Mouse (Mus musculus): Measurements from ENCODE around the gene Ppp1r12a.
A peak's percentile ranks its signal among the peaks of the same experiment; 100 is the strongest.

The Ppp1r12a gene

DNA sequence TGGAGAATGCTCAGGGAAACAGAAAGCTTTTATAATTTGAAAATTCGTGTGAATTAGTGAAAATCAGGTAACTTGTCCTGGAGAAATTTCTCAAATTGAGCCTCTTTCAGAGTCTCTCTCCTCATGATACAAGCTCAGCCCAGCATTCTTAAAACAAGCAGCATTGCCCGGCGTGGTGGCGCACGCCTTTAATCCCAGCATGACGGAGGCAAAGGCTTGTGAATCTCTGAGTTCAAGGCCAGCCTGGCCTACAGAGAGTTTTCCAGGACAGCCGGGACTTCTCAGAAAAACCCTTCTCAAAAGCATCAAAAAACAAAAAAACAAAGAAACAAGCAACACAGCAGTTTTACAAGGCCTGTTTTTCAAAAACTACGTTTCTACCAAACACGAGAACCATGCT is 16.3 kb upstream of the Ppp1r12a start:
- no peak for DNase-seq (ENCODE audit: low read depth, low spot score)
- Histone ChIP-seq H3K36me3 (ENCODE audit: control insufficient read depth, insufficient read depth, low read length, poor library complexity, severe bottlenecking) (no peaks in the 10 kb centered on the region), H3K27me3 (ENCODE audit: control insufficient read depth, insufficient read depth, low read length, poor library complexity, severe bottlenecking) (no peaks in the 10 kb centered on the region)

DNA sequence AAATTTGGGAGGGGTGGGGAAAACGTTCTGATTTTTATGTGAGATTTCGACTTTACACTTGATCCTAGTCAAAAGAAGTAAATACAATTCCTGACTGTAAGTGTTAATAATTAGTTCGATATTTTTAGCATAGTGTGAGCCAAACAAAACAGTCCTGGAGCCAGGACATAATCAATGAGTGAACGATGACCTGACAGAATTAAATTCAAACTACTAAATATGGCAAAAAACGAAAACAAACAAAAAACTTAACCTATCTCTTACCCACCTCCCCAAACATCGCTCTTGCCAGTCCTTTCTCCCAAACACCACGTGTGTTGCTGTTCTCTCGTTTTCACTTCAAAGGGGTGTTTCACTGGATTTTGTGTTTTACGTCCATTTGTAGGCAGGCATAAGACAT is 15.0 kb upstream of the Ppp1r12a start:
- DNase-seq (ENCODE audit: low read depth, low spot score) = no peak
- H3K27me3 ChIP-seq (ENCODE audit: control insufficient read depth, insufficient read depth, low read length, poor library complexity, severe bottlenecking) = no peaks in the 10 kb centered on the region
- H3K36me3 ChIP-seq (ENCODE audit: control insufficient read depth, insufficient read depth, low read length, poor library complexity, severe bottlenecking) = no peaks in the 10 kb centered on the region

DNA sequence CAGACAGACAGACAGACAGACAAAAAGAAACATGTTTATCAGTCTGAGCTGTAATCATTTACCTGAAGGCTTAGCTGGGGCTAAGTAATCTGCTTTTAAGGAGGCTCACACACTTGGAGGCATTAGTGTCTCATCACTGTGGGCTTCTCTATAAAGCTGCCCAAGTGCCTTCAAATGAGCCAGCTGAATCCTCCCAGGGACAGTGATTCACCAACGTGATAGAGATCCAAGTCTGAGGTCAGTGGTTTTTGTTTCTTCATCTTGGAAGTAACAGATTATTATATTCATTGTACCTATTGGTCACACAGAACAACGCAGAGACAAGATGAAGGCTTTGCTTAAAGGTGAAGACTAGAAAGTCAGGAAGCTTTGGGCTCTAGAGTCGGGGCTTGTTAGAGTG is 8.7 kb upstream of the Ppp1r12a start:
- no peaks in the 10 kb centered on the region for H3K36me3 ChIP-seq (ENCODE audit: control insufficient read depth, insufficient read depth, low read length, poor library complexity, severe bottlenecking)
- no peaks in the 10 kb centered on the region for H3K27me3 ChIP-seq (ENCODE audit: control insufficient read depth, insufficient read depth, low read length, poor library complexity, severe bottlenecking)
- DNase-seq (ENCODE audit: low read depth, low spot score) = no peak

DNA sequence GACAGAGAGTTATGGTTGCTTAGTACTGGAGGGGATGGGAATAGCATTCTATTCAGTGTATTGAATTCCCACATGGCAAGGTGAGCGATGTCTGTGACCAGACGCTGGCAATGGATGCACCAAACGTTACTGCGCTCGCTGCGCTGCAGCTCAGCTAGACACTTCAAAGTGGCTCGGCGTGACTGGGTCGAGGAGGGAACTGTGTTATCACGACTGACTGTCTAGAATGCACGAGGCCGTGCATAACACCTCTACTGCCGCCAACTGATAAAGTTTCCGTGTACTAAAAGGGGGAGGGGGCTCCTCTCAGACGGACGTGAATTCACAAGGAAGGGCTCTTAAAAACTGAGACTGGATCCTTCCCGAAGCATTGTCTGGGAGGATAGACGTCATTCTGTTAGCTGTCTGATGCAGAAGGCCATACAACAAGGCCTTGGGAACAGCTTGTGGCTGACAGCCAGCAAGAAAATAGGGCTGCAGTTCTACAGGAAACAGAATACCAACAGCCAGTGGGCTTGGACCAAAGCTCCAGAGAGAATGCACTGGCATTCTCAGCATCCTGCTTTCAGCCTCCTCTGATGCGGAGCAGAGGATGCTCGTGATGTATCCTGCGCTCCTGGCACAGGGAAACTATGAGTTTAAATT is 6.8 kb upstream of the Ppp1r12a start:
- DNase-seq (ENCODE audit: low read depth, low spot score) = no peak
- H3K27me3 ChIP-seq (ENCODE audit: control insufficient read depth, insufficient read depth, low read length, poor library complexity, severe bottlenecking) = no peaks in the 10 kb centered on the region
- H3K36me3 ChIP-seq (ENCODE audit: control insufficient read depth, insufficient read depth, low read length, poor library complexity, severe bottlenecking) = no peaks in the 10 kb centered on the region

DNA sequence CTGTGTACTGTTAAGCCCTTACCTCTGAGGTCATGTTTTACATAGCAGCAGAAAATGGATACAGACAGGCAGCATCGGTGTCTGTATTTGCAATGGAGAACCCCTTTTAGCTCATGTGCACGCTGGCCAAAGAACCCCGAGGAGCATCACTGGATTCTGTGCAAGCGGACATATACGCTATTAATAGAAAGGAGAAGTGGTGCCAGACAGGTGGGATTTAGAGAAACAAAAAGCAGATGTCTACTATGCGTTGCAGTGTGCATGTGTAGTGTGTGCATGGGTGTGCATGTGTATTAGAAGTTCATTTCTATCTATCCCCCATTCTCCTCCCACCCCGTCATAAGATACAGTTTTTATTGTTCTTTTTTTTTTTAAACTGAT is 6.3 kb upstream of the Ppp1r12a start:
- peak; percentile 67 for DNase-seq (ENCODE audit: low read depth, low spot score)
- Histone ChIP-seq H3K27me3 (ENCODE audit: control insufficient read depth, insufficient read depth, low read length, poor library complexity, severe bottlenecking) (no peaks in the 10 kb centered on the region), H3K36me3 (ENCODE audit: control insufficient read depth, insufficient read depth, low read length, poor library complexity, severe bottlenecking) (no peaks in the 10 kb centered on the region)

DNA sequence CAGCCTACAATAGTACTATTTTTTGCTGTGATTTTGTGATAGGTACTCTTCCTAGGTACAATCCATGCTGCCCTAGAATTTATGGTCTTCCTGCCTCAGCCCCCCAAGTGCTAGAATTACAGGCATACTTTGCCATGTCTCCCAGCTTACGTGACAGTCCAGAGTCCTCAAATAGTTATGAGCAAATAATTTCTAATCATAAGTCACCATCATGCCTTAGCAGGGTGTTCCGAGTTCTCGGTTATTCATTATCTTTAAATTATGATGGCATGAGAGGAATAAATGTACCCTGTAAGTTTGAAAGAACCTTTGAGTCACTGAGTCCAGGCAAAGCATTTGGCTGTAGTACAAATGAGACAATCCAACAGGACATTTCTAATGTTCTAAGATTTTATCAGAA is 5.9 kb upstream of the Ppp1r12a start:
- H3K36me3 ChIP-seq (ENCODE audit: control insufficient read depth, insufficient read depth, low read length, poor library complexity, severe bottlenecking) = no peaks in the 10 kb centered on the region
- no peaks in the 10 kb centered on the region for H3K27me3 ChIP-seq (ENCODE audit: control insufficient read depth, insufficient read depth, low read length, poor library complexity, severe bottlenecking)
- DNase-seq (ENCODE audit: low read depth, low spot score) = no peak

DNA sequence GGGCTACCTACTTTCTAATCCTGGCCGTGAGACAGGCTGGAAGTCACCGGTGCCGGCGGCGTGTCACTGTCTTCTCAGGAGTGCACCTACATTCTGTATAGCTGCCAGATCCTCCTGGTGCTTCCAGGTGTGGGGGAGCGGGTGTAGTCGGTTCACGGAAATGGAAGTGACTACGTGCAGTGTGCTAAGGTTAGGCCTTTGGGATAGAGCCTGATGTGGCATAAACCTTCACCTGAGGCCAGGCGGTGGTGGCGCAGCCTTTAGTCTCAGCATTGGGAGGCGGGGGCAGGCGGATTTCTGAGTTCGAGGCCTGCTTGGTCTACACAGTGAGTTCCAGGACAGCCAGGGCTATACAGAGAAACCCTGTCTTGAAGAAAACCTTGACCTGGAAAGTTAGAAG is 3.0 kb upstream of the Ppp1r12a start:
- H3K36me3 ChIP-seq (ENCODE audit: control insufficient read depth, insufficient read depth, low read length, poor library complexity, severe bottlenecking) = no peaks in the 10 kb centered on the region
- H3K27me3 ChIP-seq (ENCODE audit: control insufficient read depth, insufficient read depth, low read length, poor library complexity, severe bottlenecking) = no peaks in the 10 kb centered on the region
- no peak for DNase-seq (ENCODE audit: low read depth, low spot score)

DNA sequence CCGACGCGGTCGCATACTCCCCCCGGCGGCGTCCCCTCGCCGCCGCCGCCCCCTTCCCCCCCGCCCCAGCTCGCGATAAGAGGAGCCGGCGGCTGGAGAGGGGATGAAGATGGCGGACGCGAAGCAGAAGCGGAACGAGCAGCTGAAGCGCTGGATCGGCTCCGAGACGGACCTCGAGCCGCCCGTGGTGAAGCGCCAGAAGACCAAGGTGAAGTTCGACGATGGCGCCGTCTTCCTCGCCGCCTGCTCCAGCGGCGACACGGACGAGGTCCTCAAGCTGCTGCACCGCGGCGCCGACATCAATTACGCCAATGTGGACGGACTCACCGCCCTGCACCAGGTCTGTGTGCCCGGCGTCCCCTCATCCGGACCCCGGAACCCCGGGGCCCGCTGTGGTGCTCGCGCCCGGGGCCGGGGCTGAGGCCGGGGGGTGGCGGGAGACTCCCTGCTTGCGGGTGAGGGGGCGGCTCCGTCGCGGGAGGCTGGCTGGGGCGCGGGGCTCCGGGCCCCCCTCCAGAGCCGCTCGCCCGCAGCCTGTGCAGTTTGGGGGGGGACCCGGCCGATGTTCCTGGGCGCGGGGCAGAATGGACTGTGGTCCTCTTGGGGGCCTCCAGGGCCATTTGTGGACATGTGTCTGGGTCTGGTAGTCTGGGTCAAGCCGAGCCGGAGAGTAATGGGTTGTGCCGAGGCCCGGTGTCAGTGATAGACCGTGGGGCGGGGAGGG is 466 bp downstream of the Ppp1r12a start:
- Histone ChIP-seq H3K36me3 (ENCODE audit: control insufficient read depth, insufficient read depth, low read length, poor library complexity, severe bottlenecking) (no peaks in the 10 kb centered on the region), H3K27me3 (ENCODE audit: control insufficient read depth, insufficient read depth, low read length, poor library complexity, severe bottlenecking) (no peaks in the 10 kb centered on the region)
- DNase-seq (ENCODE audit: low read depth, low spot score) = no peak

DNA sequence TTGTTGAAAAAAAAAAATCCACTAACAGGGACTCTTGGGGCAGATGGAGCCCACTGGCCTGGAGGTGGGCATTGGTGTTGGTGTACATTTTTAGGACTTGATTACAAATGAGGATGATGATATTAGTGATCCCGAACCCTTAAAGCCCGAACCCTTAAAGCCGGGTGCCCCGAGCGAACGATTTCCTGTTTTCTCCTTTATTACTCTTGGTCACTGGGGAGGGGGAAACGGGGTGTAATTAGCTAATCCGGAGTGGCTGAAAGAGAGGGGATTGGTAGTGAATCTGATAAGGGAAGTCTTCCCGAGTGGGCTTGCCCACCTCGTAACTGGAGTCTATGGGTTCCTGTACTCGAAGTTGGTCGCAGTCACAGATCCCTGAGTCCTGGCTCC is 1.0 kb downstream of the Ppp1r12a start:
- no peaks in the 10 kb centered on the region for H3K27me3 ChIP-seq (ENCODE audit: control insufficient read depth, insufficient read depth, low read length, poor library complexity, severe bottlenecking)
- peak; percentile 25 for DNase-seq (ENCODE audit: low read depth, low spot score)

DNA sequence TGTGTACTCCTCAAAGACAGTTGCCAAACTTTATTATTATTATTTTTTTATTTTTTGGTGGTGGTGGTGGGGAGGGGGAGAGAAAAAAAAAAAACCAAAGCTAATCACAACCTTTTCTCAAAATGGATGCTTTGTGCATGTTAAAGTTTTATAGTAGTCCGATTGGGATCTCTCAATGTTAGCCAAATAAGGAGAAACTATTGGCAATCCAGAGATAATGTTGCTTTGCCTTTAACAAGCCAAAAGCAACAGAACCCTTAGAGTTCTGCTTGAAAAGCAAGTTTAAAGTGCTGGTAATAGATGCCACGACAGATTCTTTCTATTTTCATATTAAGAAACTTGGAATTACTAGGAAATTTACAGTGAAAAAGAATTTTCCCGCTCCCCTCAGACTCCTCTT is 1.5 kb downstream of the Ppp1r12a start:
- DNase-seq (ENCODE audit: low read depth, low spot score) = no peak
- H3K27me3 ChIP-seq (ENCODE audit: control insufficient read depth, insufficient read depth, low read length, poor library complexity, severe bottlenecking) = no peaks in the 10 kb centered on the region
- H3K36me3 ChIP-seq (ENCODE audit: control insufficient read depth, insufficient read depth, low read length, poor library complexity, severe bottlenecking) = no peaks in the 10 kb centered on the region

More for the DNA sequence above, 1.0 kb downstream of the Ppp1r12a start:
- H3K36me3 ChIP-seq (ENCODE audit: control insufficient read depth, insufficient read depth, low read length, poor library complexity, severe bottlenecking) = no peaks in the 10 kb centered on the region

DNA sequence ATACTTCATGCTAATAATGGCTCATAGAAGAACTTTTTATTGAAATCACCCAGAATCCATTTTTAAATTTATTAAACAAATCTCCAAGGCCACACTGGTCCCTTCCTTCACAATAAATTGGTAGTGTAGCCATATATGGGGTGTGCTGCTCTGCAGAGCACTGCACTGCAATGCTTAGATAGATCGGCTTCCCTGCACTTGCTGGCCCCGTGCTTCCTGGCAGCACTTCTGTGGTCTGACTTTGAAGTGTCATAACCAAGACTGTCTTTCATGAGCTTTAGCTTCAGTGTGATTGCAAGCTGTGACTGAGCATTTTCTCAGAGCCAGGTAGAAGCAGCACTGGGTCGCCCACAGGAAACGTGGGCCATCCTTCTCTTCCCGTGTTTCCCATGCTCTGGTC is 5.8 kb downstream of the Ppp1r12a start:
- Histone ChIP-seq H3K27me3 (ENCODE audit: control insufficient read depth, insufficient read depth, low read length, poor library complexity, severe bottlenecking) (no peaks in the 10 kb centered on the region), H3K36me3 (ENCODE audit: control insufficient read depth, insufficient read depth, low read length, poor library complexity, severe bottlenecking) (no peaks in the 10 kb centered on the region)
- peak; percentile 43 for DNase-seq (ENCODE audit: low read depth, low spot score)

DNA sequence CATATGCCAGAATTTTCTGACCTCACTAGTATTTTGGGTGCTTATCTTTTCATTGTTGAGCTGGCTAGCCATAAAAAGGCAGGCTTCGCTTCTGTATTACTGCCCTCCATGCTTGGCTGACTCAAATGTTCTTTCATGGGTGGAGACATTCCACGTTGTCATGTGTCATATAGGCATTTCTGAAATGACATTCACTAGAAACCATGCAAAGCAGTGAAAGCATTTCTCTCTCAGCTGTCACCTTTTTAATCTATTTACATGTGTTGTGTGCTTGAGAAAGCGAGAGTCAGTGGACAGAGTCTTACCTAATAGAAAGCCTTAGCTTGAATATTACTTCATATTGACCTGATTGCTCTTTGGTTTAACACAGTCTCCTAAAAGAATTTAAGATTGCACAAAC is 8.8 kb downstream of the Ppp1r12a start:
- H3K36me3 ChIP-seq (ENCODE audit: control insufficient read depth, insufficient read depth, low read length, poor library complexity, severe bottlenecking) = no peaks in the 10 kb centered on the region
- H3K27me3 ChIP-seq (ENCODE audit: control insufficient read depth, insufficient read depth, low read length, poor library complexity, severe bottlenecking) = no peaks in the 10 kb centered on the region
- peak; percentile 54 for DNase-seq (ENCODE audit: low read depth, low spot score)

DNA sequence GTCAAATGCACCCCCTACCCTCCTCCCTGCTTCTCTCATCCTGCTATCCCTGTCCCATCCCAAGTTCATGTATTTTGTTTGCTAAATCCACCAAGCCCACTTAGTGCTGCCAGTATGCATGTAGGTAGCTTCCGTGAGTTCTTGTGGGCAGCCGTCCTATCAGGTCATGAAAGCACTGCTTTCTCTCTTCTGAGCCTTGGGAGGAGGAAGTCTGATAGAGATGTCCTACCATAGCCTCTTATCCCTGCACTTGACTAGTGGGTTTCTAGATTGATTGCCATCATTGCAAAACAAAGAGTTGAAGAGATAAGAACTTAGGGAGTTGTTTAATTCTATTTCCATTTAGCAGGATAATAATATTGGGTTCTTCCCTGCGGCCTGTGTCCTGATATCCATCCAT is 9.6 kb downstream of the Ppp1r12a start:
- H3K36me3 ChIP-seq (ENCODE audit: control insufficient read depth, insufficient read depth, low read length, poor library complexity, severe bottlenecking) = no peaks in the 10 kb centered on the region

DNA sequence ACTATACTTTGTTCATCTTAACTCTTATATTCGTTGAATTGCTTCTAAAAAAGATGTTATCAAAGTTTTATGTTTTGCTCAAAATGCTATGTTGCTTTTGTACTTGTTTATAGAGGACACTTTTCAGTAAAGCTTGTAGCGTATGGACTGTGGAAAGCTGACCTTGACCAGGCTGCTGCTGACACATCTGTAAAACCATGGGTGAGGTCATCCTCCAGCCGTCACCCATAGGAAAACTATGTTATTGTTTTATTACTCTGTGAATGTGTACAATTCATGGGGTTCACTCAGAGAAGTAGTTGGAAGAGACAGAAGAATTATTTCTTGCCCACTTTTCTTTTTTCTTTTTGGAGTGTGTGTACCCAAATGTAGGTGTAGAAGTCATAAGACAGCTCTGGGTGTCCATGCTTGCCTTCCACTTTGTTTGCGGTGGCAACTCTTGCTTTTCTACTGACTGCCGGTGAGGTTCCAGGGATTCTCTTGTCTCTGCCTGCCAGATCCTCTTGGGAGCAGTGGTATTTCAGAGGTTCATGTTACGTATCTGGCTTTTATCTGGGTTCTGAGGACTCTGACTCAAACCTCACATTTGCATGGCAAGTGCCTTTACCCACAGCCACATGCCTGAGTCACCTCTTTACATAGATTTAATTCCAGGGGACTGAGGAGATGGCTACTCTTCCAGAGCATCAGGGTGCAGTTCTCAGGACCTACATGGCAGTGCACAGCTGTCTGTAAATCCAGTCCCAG is 11.0 kb downstream of the Ppp1r12a start:
- Histone ChIP-seq H3K27me3 (ENCODE audit: control insufficient read depth, insufficient read depth, low read length, poor library complexity, severe bottlenecking) (no peaks in the 10 kb centered on the region), H3K36me3 (ENCODE audit: control insufficient read depth, insufficient read depth, low read length, poor library complexity, severe bottlenecking) (no peaks in the 10 kb centered on the region)
- DNase-seq (ENCODE audit: low read depth, low spot score) = no peak

More for the DNA sequence above, 9.6 kb downstream of the Ppp1r12a start:
- H3K27me3 ChIP-seq (ENCODE audit: control insufficient read depth, insufficient read depth, low read length, poor library complexity, severe bottlenecking) = no peaks in the 10 kb centered on the region
- DNase-seq (ENCODE audit: low read depth, low spot score) = no peak

DNA sequence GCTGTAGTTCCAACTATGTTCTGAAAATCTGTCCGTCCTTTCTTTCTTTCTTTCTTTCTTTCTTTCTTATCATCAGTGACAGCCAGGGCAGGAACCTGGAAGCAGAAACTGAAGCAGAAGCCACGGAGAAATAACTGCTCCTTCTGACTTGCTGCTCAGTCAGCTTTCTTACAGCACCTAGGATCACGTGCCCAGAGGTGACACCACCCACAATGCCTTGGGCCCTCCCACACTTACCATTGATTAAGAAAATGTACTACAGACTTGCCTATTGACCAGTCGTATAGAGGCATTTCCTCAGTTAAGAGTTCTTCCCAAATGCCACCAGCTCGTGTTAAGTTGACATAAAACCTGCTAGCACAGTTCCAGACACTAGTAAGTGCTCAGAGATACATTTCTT is 12.1 kb downstream of the Ppp1r12a start:
- no peaks in the 10 kb centered on the region for H3K36me3 ChIP-seq (ENCODE audit: control insufficient read depth, insufficient read depth, low read length, poor library complexity, severe bottlenecking)
- DNase-seq (ENCODE audit: low read depth, low spot score) = no peak

More for the DNA sequence above, 12.1 kb downstream of the Ppp1r12a start:
- H3K27me3 ChIP-seq (ENCODE audit: control insufficient read depth, insufficient read depth, low read length, poor library complexity, severe bottlenecking) = no peaks in the 10 kb centered on the region

Measured in splenic B cell, adult 2 months (primary cell).